Mouse (Mus musculus) forebrain, postnatal 0 days (tissue): ENCODE results near the gene Cend1. TPM values are rescaled to one million over a fixed set of nuclear protein-coding genes. Genes with fewer than 3 reads are reported as not detected.

Source experiments
- ATAC-seq: fragments of 200-750 bp; cut with Nextera tagmentation; 2 replicates; pipeline ENCODE4 v1.8.0; 2017; ENCODE audit warnings: mild to moderate bottlenecking, moderate library complexity
- DNase-seq: peaks from one replicate; pipeline ENCODE4 v3.0.0-alpha.2; 2015
- H3K27ac ChIP-seq: fragments of 300-500 bp; sonication (generic); 2 replicates; pipeline ENCODE4 v1.5.1; 2014; ENCODE audit warnings: low read depth, mild to moderate bottlenecking, antibody characterized with exemption, low read length, moderate library complexity, mixed read lengths
- H3K27me3 ChIP-seq: fragments of 300-500 bp; sonication (generic); 2 replicates; pipeline ENCODE4 v1.6.1; 2014; ENCODE audit warnings: mild to moderate bottlenecking, low read length, mixed read lengths; ENCODE audit not compliant: insufficient read depth
- H3K36me3 ChIP-seq: fragments of 300-500 bp; sonication (generic); 2 replicates; pipeline ENCODE4 v1.6.1; 2014; ENCODE audit warnings: mild to moderate bottlenecking, moderate library complexity; ENCODE audit not compliant: insufficient read depth
- H3K4me1 ChIP-seq: fragments of 300-500 bp; sonication (generic); 2 replicates; pipeline ENCODE4 v1.6.1; 2014; ENCODE audit warnings: antibody characterized with exemption; ENCODE audit not compliant: insufficient read depth
- H3K4me2 ChIP-seq: fragments of 300-500 bp; sonication (generic); 2 replicates; pipeline ENCODE4 v1.6.1; 2014; ENCODE audit warnings: low read depth, mild to moderate bottlenecking, moderate library complexity
- H3K4me3 ChIP-seq: fragments of 300-500 bp; sonication (generic); 2 replicates; pipeline ENCODE4 v1.5.1; 2014; ENCODE audit warnings: low read depth, low read length, mixed read lengths
- H3K9ac ChIP-seq: fragments of 300-500 bp; sonication (generic); 2 replicates; pipeline ENCODE4 v1.6.1; 2014; ENCODE audit warnings: mild to moderate bottlenecking
- H3K9me3 ChIP-seq: fragments of 300-500 bp; sonication (generic); 2 replicates; pipeline ENCODE4 v1.6.1; 2016; ENCODE audit warnings: low read length
- CTCF ChIP-seq: sonication (generic); IDR thresholded peaks from 2 replicates; pipeline ENCODE4 v1.5.1; 2016; ENCODE audit warnings: antibody characterized with exemption, control low read depth, low read depth
- WGBS: fragments of 180-500 bp; shearing (Covaris S2); extraction: QIAGEN DNeasy Blood & Tissue Kit; methylation state at CpG from one replicate; pipeline ENCODE4 v1.1.7; 2014; 5-methylcytosine and 5-hydroxymethylcytosine counted together
- polyA plus RNA-seq: library from polyadenylated mRNA; unstranded; fragments of >200 nt; fragmentation: Nextera tagmentation; extraction: Ambion mirVana; gene quantifications from 2 replicates; pipeline ENCODE4 v1.2.1, GENCODE M21; 2015
- total RNA-seq: library from RNA; depleted of rRNA; stranded (reverse); fragments of >200 nt; gene quantifications from 2 replicates; pipeline ENCODE4 v1.2.3, GENCODE M21; 2014

Gene Cend1
- total and polyA plus RNA-seq, 2 experiments from 2014 or later: 83.3 to 125 TPM

- Histone ChIP-seq H3K27ac (no peak within 1 kb of the TSS), H3K27me3 (no peaks in the 10 kb centered on the region), H3K9me3 (no peaks in the 10 kb centered on the region), H3K4me2 (peak within 1 kb of the TSS; percentile 62), H3K4me3 (peak within 1 kb of the TSS; percentile 36), H3K36me3 (peaks cover 6% of the 10 kb centered on the region), H3K4me1 (peaks cover 11% of the 10 kb centered on the region; the same call in 1 of the 2 replicates), H3K9ac (peak within 1 kb of the TSS; percentile 37)
- DNase-seq (peak; percentile 72), ATAC-seq (peak; percentile 23; the same call in 1 of the 2 replicates)
- under 1% methylated on average over 25 of the region's 25 CpGs for WGBS
- TF ChIP-seq CTCF: no peak
Observed at GRCm38 (mm10) chr7:141443828-141444237, 14.5 kb upstream of the Cend1 start, which contains the start of gene Pidd1. Pidd1 (minus strand) TSS chr7:141444025.

GRCm38 (mm10) chr7:141443081-141443821 lies 14.0 kb upstream of the Cend1 start:
- 19% methylated on average over 12 of the region's 12 CpGs for WGBS
- TF ChIP-seq CTCF: peak; percentile 42; the same call in 1 of the 2 replicates
- DNase-seq (peak; percentile 33), ATAC-seq (no peak)
- Histone ChIP-seq H3K9ac (peak overlapping the region; percentile 37), H3K4me1 (peaks cover 9% of the 10 kb centered on the region), H3K9me3 (no peaks in the 10 kb centered on the region), H3K4me2 (peak overlapping the region; percentile 62), H3K36me3 (peaks cover 6% of the 10 kb centered on the region), H3K27ac (no peak overlapping the region), H3K27me3 (no peaks in the 10 kb centered on the region), H3K4me3 (peak overlapping the region; percentile 36)

GRCm38 (mm10) chr7:141442199-141442598 lies 12.9 kb upstream of the Cend1 start:
- peaks cover 14% of the 10 kb centered on the region for H3K4me1 ChIP-seq
- no peaks in the 10 kb centered on the region for H3K9me3 ChIP-seq
- H3K9ac ChIP-seq: no peak overlapping the region
- TF ChIP-seq CTCF: no peak
- H3K27ac ChIP-seq: no peak overlapping the region
- ATAC-seq (no peak), DNase-seq (no peak)
- H3K36me3 ChIP-seq: peaks cover 6% of the 10 kb centered on the region
- H3K4me2 ChIP-seq: no peak overlapping the region
- H3K4me3 ChIP-seq: no peak overlapping the region
- no peaks in the 10 kb centered on the region for H3K27me3 ChIP-seq
- WGBS: 94% methylated on average over 13 of the region's 13 CpGs

- Histone ChIP-seq H3K4me1 (peaks cover 12% of the 10 kb centered on the region), H3K27ac (no peak overlapping the region), H3K27me3 (no peaks in the 10 kb centered on the region), H3K4me3 (no peak overlapping the region), H3K36me3 (peaks cover 6% of the 10 kb centered on the region), H3K9me3 (no peaks in the 10 kb centered on the region), H3K4me2 (no peak overlapping the region), H3K9ac (no peak overlapping the region)
- ATAC-seq: no peak
- TF ChIP-seq CTCF: no peak
- DNase-seq: no peak
- WGBS: 93% methylated on average over 9 of the region's 9 CpGs
Observed at GRCm38 (mm10) chr7:141441460-141441859, 12.2 kb upstream of the Cend1 start.

GRCm38 (mm10) chr7:141440613-141441012 lies 11.3 kb upstream of the Cend1 start:
- Histone ChIP-seq H3K4me3 (no peak overlapping the region), H3K27ac (no peak overlapping the region), H3K36me3 (peaks cover 6% of the 10 kb centered on the region), H3K27me3 (no peaks in the 10 kb centered on the region), H3K4me1 (peaks cover 18% of the 10 kb centered on the region), H3K9me3 (no peaks in the 10 kb centered on the region), H3K9ac (no peak overlapping the region), H3K4me2 (no peak overlapping the region)
- ATAC-seq (no peak), DNase-seq (peak; percentile 35)
- 28% methylated on average over 6 of the region's 6 CpGs for WGBS
- peak; percentile 68 for TF ChIP-seq CTCF

- no peak for DNase-seq
- H3K4me1 ChIP-seq: peaks cover 21% of the 10 kb centered on the region
Observed at GRCm38 (mm10) chr7:141439811-141440210, 10.5 kb upstream of the Cend1 start.

GRCm38 (mm10) chr7:141439140-141439679 lies 9.9 kb upstream of the Cend1 start:
- no peaks in the 10 kb centered on the region for H3K27me3 ChIP-seq
- no peak overlapping the region for H3K4me3 ChIP-seq
- peaks cover 6% of the 10 kb centered on the region for H3K36me3 ChIP-seq
- DNase-seq: no peak
- H3K27ac ChIP-seq: no peak overlapping the region
- 94% methylated on average over 10 of the region's 10 CpGs for WGBS
- TF ChIP-seq CTCF: no peak
- peaks cover 24% of the 10 kb centered on the region for H3K4me1 ChIP-seq
- H3K9me3 ChIP-seq: no peaks in the 10 kb centered on the region
- no peak overlapping the region for H3K4me2 ChIP-seq
- ATAC-seq: no peak
- no peak overlapping the region for H3K9ac ChIP-seq

More at GRCm38 (mm10) chr7:141439811-141440210, 10.5 kb upstream of the Cend1 start:
- no peaks in the 10 kb centered on the region for H3K9me3 ChIP-seq
- no peak overlapping the region for H3K27ac ChIP-seq
- WGBS: 94% methylated on average over 11 of the region's 11 CpGs
- TF ChIP-seq CTCF: no peak
- peaks cover 6% of the 10 kb centered on the region for H3K36me3 ChIP-seq
- no peak overlapping the region for H3K4me2 ChIP-seq
- no peak overlapping the region for H3K4me3 ChIP-seq
- no peak overlapping the region for H3K9ac ChIP-seq
- no peaks in the 10 kb centered on the region for H3K27me3 ChIP-seq
- no peak for ATAC-seq
